Mouse (Mus musculus) CH12F3 (cell line): Measurements from ENCODE around the gene Ppp1r10.

Source experiments
- in situ Hi-C: fragments of 300-500 bp; cut with MboI; formaldehyde crosslinking; loops from 2 replicates; pipeline ENCODE4 v1.14.3; 2020; ENCODE audit warnings: low sequenced_read_pairs

Gene Ppp1r10

GRCm38 (mm10) chr17:35900636-35901035, 15.6 kb upstream of the Ppp1r10 start:
- in situ Hi-C loops = no loop called here

- in situ Hi-C loops = no loop called here
Observed at GRCm38 (mm10) chr17:35903343-35903991, 12.8 kb upstream of the Ppp1r10 start.

GRCm38 (mm10) chr17:35903992-35904355, 12.3 kb upstream of the Ppp1r10 start:
- in situ Hi-C loops = no loop called here

GRCm38 (mm10) chr17:35905587-35905986, 10.6 kb upstream of the Ppp1r10 start:
- in situ Hi-C loops = no loop called here

GRCm38 (mm10) chr17:35907609-35908008, 8.6 kb upstream of the Ppp1r10 start:
- in situ Hi-C loops = no loop called here

GRCm38 (mm10) chr17:35909186-35909918, 6.9 kb upstream of the Ppp1r10 start:
- in situ Hi-C loops = no loop called here

GRCm38 (mm10) chr17:35909919-35910369, 6.3 kb upstream of the Ppp1r10 start, which contains the start of gene Atat1:
Gene Atat1, minus strand, starts transcription at chr17:35910075.
- in situ Hi-C loops = no loop called here

- in situ Hi-C loops = no loop called here
Observed at GRCm38 (mm10) chr17:35914975-35915374, 1.3 kb upstream of the Ppp1r10 start.

- in situ Hi-C loops = no loop called here
Observed at GRCm38 (mm10) chr17:35915538-35916296, 517 bp upstream of the Ppp1r10 start.

- in situ Hi-C loops = no loop called here
Observed at GRCm38 (mm10) chr17:35917143-35917462, 869 bp downstream of the Ppp1r10 start.

- in situ Hi-C loops = no loop called here
Observed at GRCm38 (mm10) chr17:35917463-35918251, 1.4 kb downstream of the Ppp1r10 start.

- in situ Hi-C loops = no loop called here
Observed at GRCm38 (mm10) chr17:35918276-35919059, 2.2 kb downstream of the Ppp1r10 start.

GRCm38 (mm10) chr17:35919060-35919715, 3.0 kb downstream of the Ppp1r10 start:
- in situ Hi-C loops = no loop called here

GRCm38 (mm10) chr17:35919864-35920301, 3.6 kb downstream of the Ppp1r10 start:
- in situ Hi-C loops = no loop called here

- in situ Hi-C loops = no loop called here
Observed at GRCm38 (mm10) chr17:35920384-35920783, 4.2 kb downstream of the Ppp1r10 start.

- in situ Hi-C loops = no loop called here
Observed at GRCm38 (mm10) chr17:35920862-35921562, 4.8 kb downstream of the Ppp1r10 start.

GRCm38 (mm10) chr17:35921710-35922109, 5.5 kb downstream of the Ppp1r10 start:
- in situ Hi-C loops = no loop called here

GRCm38 (mm10) chr17:35922566-35922965, 6.3 kb downstream of the Ppp1r10 start:
- in situ Hi-C loops = no loop called here

GRCm38 (mm10) chr17:35923281-35923680, 7.0 kb downstream of the Ppp1r10 start:
- in situ Hi-C loops = no loop called here
